Mouse (Mus musculus) telencephalon, adult 2 months (tissue): ENCODE results near the gene Pex7.
A peak's percentile ranks its signal among the peaks of the same experiment; 100 is the strongest.

Experiments
- DNase-seq: peaks from one replicate; pipeline ENCODE4 v3.0.0-alpha.2; 2011; ENCODE audit warnings: low read depth, low spot score

The Pex7 gene

DNA sequence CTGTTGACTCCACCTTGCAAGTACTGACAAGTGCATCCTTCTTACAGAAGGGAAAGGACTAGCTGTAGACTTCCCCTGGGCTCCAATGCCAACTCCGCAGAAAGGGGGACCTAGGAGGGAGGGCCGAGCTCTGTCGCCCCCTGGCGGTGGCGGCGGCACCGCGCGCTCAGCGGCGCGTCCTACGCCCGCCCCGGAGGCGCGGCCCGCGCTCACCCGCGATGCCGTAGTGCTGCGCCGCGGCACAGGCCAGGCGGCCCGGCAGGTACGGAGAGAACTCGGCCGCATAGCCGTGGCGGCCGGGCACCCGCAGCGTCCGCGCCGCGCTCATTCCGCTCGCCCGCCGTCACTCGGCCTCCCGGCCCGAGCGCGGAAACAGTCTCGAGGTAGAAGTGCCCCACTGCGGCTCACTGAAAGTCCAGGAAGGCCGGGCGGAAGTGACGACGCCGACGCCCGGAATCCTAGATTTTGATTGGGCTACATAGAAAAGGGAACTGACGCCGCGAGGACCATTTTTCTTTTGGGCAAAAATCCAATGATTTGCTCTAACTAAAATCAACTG is at the start of gene Pex7:
Pex7 (minus strand) TSS at position 444 of the 559 bp plus-strand sequence.
- peak; percentile 95 for DNase-seq

DNA sequence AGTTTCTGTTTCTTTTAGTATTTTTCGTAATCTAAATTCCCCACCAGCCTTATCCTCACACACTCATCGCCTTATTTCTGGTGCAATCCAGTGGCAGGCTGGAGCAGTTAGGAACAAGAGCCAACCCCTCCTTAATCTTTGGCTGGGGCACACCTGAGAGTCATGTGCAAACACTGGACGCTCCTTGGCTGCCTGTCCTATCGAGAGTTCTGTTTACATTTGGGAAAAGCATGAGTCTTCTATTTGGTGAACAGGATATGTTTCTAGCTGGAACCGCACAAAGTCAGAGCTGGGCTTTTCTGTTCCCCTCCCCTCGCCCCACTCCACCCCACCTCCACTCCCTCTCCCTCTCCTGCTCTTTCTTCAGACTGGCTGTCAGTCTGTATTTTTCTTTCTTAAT is 49.3 kb upstream of the Pex7 start:
- DNase-seq = no peak

- DNase-seq = no peak
These were observed 48.3 kb upstream of the Pex7 start for GRCm38 (mm10) chr10:19955817-19956216.

- no peak for DNase-seq
These were observed 47.1 kb upstream of the Pex7 start for GRCm38 (mm10) chr10:19954572-19954971.

GRCm38 (mm10) chr10:19953032-19953761 is 45.7 kb upstream of the Pex7 start:
- DNase-seq = no peak

DNA sequence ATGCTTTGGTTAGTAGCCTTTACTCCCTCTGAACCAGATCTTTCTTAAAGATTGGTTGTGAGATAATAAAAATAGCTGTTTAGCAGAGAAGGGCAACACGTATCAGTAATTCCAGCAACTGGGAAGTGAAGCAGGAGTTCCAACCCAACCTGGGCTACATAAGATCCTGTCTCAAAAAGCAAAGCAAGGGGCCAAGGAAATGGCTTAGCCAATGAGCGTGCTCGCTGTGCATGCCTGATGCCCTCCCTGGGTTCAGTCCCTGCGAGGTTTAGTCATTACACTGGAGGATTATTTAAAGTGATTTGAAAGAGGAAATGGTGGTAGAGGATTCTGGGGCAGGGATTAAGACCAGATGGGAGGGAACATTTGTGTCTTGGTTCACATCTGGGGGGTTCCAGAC is 41.6 kb upstream of the Pex7 start:
- DNase-seq = no peak

GRCm38 (mm10) chr10:19948381-19948780 is 40.9 kb upstream of the Pex7 start:
- DNase-seq = no peak

GRCm38 (mm10) chr10:19947901-19948300 is 40.4 kb upstream of the Pex7 start:
- no peak for DNase-seq

DNA sequence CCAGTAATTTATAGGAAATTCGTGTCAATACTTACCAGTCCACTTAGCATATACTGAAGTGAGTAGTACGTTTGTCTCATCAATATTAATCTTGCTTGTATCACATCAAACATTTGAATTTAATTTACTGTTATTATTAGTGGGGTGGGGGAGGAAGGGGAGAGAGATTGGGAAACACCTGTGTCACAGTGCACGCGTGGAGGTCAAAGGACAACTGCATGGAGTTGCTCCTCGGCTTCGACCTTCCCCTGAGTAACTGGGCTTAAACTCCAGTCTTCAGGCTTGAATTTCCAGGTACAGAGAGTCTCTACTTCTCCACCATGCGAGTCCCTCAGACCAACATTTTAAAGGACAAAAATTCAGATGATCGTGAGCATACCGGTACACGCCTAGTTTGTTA is 40.0 kb upstream of the Pex7 start:
- no peak for DNase-seq

DNA sequence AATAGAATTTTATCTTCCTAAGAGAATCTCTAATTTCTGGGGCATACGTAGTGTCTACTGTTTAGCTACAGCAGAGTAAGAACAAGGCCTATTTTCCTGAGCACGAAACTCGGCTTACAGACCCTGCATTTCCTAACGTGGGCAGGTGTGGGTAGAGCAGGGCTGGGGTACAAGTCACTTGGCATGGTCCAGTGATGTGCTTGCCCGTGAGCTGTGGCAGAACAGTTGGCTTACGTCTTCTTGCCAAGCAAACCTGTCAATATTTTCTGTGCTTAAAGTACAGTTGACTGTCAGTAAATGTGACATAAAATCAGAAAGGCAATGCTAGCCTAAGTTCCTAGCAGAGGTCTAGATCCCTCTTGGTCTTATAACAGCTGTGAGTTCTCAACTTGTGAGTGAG is 39.2 kb upstream of the Pex7 start:
- DNase-seq = no peak

DNA sequence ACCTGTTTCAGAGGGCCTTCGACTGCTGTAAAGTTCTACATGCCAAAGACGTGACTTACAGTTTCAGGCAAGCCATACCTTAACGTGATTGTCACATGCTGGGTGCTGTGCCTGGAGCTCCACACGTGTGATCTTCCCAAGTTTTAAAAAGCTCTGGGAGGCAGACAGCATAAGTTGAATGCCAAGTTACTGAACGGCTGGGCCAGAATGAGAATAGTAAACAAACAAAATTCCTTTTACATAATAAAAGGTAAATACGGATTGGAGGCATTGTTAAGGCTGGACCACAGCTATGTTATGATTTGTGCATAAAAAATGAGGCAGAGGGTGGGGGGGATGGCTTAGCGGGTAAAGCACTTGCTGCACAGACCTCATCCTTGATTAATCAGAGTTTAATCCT is 38.2 kb upstream of the Pex7 start:
- DNase-seq = no peak

- DNase-seq = no peak
These were observed 35.1 kb upstream of the Pex7 start for GRCm38 (mm10) chr10:19942621-19943020.

DNA sequence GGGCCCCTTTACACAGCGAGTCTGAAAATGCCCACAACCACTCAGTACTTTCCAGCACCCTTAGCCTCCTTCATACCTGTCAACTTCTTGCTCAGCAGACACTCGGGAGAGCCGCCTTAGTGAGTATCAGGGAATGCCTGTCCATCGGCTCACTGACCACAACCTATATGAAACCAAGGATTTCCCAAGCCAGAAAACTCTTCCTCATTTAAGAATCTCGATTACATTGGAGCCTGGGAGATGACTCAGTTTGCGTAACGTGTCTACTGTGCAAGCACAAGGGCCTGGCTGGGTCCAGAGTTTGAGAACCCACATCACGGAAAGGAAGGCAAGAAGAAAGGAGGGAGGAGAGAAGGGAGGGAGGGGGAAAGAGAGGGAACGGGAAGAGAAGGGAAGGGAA is 34.4 kb upstream of the Pex7 start:
- DNase-seq = no peak

GRCm38 (mm10) chr10:19941063-19941462 is 33.6 kb upstream of the Pex7 start:
- peak; percentile 72 for DNase-seq

DNA sequence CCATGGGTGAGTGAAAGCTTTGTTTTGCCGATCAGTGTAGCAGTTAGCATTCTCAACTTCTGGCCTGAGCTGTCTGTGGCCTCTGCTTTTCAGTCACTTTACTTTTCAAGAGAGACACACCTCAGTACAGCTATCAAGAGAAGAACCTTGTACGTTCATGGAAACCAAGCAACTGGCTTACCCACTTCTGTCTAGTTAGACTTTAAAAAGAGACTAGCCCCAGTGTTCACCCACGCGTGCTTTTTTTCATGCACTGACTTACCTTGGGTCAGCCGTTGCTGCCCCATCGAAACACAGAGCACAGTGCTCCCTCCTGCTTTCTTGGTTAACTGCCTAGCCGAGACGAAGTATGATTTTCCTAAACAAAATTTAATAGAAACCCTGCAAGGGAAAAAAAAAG is 33.1 kb upstream of the Pex7 start:
- no peak for DNase-seq

DNA sequence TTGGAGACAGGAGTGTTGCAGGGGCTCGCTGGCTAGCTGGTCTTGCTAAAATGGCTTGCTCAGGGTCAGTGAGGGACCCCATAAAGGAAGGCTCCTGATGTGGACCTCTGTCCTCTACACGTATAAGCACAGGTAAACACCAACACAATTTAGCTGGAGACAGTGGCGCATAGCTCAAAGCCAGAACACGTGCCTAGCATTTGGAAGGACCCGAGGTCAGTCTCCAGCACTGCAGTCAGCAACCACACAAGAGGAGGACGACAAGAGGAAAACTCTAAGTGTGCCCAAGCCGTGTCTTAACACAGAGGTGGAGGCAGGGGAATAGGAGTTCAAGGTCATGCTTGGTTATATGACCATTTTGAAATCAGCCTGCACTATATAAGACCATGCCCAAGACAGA is 32.6 kb upstream of the Pex7 start:
- DNase-seq = no peak

DNA sequence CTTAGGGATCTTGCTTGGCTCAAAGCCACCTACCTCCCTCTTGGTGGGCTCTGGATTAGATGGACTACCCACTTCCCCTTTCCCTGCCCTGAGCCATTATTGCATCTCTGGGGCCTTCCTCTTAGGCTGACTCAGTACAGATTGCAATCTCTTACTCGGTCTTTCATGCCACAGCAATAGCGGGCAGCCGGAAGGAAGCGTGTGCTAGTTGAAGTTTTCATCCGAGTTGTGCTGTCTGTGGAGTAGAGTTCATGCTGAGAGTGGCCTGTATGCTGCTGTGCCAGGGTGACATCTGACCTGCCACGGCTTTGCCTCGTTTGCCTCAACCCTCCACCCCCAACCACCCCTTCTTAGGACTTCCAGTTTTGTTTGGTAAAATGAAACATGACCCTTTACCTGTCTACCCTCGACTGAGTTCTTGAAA is 31.8 kb upstream of the Pex7 start:
- no peak for DNase-seq

- no peak for DNase-seq
These were observed 31.2 kb upstream of the Pex7 start for GRCm38 (mm10) chr10:19938738-19939137.

DNA sequence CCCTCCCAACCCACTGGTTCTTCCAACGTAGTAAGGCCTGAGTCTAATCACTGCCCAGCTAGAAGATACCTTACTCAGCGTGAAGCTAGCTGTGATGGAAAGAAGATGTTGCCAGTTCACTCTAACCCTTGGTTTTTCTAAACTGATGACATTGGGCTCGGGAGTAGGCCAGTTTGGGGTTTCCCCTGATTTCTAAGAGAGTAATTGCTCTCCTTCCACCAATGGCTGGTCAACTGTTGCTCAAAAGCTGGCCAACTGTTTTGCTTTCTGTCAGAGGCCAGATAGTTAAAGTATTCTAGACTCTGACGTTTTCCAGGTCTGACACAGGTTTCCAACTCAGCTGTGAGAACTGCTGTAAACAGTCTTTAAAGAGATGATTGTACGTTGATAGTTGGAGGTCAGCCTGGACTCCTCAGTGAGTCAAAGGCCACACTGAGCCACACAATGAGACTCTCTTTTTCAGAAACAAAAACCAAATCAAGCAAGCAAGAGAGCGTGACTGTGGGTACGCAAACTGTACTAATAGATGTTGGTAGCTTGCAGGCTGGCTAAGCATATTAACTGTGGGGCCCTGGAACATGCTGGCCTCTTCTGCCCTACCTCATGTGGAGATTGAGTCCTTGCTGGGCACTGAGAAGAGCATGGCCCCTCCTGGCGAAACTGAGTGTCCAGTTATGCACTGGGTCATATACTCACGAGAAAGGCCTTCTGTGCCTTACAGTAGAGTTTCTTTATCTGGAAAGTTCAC is 29.6 kb upstream of the Pex7 start:
- DNase-seq = no peak

GRCm38 (mm10) chr10:19935821-19936367 is 28.4 kb upstream of the Pex7 start:
- no peak for DNase-seq

DNA sequence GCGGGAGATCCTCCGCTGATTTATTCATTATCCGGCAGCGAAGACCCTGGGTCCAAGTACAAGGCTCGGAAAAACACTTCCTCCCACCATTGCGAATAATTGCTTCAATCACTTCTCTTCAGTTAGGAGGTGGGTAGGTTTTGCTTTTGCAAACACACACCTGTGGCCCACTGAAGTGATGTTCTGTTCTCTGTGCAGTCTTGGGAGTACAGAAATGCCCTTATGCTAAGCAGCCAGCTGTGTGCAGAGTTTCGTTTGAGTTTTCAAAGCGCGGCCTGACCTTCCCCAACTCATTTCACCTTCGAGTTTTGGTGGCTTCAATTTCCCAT is 27.8 kb upstream of the Pex7 start:
- DNase-seq = no peak

DNA sequence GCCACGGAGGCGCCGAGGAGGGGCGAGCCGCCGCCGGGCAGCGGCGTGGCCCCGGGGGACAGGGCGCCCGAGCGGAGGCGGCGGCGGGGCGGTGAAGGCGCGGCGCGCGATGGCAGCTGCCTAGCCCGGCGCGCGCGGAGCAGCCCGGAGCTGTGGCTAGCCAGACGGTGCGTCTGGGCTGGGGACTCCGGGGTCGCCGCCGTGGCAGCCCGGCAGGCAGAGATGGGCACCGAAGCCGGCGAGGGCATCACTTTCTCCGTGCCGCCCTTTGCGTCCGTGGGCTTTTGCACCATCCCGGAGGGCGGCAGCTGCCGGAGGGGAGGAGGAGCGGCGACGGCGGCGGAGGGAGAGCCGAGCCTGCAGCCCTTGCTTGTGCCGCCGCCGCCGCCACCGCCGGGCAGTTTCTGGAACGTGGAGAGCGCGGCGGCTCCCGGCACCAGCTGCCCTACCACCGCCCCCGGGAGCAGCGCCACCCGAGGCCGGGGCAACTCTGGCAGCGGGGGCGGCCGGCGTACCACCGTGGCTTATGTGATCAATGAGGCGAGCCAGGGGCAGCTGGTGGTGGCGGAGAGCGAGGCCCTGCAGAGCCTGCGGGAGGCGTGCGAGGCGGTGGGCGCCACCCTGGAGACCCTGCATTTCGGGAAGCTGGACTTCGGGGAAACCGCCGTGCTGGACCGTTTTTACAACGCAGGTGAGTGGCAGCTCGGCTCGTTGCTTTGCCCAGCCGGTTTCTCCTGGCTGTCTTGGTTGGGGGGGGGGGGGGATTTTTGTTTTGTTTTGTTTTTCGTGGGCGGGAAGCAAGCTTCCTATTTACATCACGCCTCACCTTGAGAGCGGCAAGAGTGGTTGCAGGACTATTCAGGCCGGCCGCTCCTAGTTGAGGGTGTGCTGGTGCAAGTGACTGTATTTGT is 27.1 kb upstream of the Pex7 start, which contains the start of gene Map3k5:
Map3k5 (plus strand) TSS at position 89 of the 911 bp plus-strand sequence.
- no peak for DNase-seq
